Mouse (Mus musculus): Measurements from ENCODE around the gene Ush1g.

GRCm38 (mm10) chr11:115308781-115309180 is 13.1 kb downstream of the Ush1g start:
- TF ChIP-seq CTCF (IDR thresholded peaks at IDR 0.05; ENCODE audit: insufficient read depth, low read depth, low read length) (no peak), POLR2A (IDR thresholded peaks at IDR 0.05; ENCODE audit: insufficient read depth, low read depth, low read length) (no peak)

Measured in olfactory bulb, adult 2 months (tissue).